Mouse (Mus musculus): ENCODE measurements around the gene Olfr310.

Gene Olfr310

GRCm38 (mm10) chr7:86277072-86277471 is at the start of gene Olfr310:
Gene Olfr310 (minus strand): TSS chr7:86277172.
- no peak for DNase-seq (ENCODE audit: low spot score in 2 of 2)

DNA sequence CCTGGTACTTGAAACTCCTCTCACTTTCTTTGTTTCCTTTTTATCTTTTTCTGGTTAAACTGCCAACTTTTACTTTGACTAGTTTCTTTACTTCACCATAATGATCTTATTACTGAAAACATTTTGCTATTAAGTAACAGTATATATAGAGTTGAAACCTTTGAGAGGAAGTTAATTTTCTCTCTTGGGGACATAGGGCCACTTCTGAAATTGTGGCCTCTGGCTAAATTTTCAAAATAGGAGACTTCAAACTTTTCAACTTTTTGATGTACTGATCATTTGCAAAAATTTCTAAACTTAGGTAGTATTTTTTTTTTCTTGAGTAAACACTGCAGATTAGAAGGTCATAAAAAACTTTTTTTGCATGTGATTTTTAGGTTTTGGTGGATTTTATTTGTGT is 48.6 kb upstream of the Olfr310 start, which contains the start of gene Olfr308:
Olfr308 (minus strand) TSS at position 101 of the 400 bp plus-strand sequence.
- DNase-seq (ENCODE audit: low spot score in 2 of 2): no peak

DNA sequence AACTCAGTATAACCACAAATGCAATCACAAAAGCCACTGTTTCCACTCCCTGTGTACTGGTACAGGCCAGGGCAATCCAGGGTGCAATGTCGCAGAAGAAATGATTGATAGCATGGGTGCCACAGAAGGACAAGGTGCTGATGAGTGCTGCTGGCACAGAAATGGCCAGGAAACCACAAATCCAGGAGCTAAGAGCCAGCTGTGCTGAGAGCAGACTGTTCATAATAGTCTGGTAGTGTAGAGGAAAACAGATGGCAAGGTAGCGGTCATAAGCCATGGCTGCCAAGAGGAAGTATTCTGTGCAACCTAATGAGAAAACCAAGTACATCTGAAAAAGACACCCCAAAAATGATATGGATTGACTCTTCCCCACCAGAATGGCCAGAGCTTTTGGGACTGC is 44.4 kb upstream of the Olfr310 start:
- DNase-seq (ENCODE audit: low spot score in 2 of 2): no peak

DNA sequence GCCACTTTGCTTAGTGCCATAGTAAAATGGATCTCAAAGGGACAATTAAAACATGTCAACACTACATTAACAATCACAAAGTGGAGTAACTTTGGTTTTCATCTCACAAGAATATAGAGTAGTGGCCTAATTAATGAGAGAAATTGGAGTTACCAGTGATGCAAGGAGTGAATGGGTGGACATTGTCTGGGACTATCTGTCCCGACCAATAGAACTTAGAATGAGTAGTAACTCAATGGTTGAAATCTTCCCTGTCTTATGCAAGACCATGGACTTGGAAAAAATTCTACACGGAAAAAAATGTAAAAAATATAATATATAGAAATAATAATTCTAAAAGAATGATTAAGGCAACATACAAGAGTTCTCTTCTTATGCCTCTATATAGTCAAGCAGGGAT is 36.6 kb upstream of the Olfr310 start, which contains the start of gene Olfr309:
Olfr309 (minus strand) TSS at position 101 of the 400 bp plus-strand sequence.
- no peak for DNase-seq (ENCODE audit: low spot score in 2 of 2)

DNA sequence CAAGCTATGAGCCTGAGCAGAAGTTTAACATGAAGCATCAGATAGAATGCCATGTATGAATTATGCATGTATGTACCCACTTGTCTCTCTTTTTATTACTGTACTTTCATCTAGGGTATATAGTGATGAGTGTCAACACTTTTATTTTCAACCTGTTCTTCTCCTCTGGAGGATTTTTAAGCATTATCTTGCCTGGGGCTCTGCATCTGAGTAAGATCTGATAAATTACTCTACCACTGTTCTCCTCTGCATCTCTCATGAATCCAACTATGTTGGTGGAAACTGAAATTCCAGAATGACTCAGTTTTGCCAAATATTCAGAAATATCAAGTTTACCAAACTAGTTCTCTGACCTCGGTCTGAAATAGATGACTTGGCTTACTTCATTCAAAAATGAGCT is 30.8 kb downstream of the Olfr310 start, which contains the start of gene Vmn2r76:
Vmn2r76 (minus strand) TSS at position 101 of the 400 bp plus-strand sequence.
- DNase-seq (ENCODE audit: low spot score in 2 of 2): no peak

Data from spleen, postnatal 4 days (tissue).